Mouse (Mus musculus) heart, adult 2 months (tissue): Measurements from ENCODE around the gene Slc22a12. TPM values are rescaled to one million over a fixed set of nuclear protein-coding genes. Genes with fewer than 3 reads are reported as not detected.

Experiments
- DNase-seq, 2 experiments: peaks; one replicate each; pipeline ENCODE4 v3.0.0; 2021
- H3K27ac ChIP-seq: fragments of 200-600 bp; 2 replicates; pipeline ENCODE4 v1.8.1; 2022
- H3K27me3 ChIP-seq: fragments of 200-500 bp; 2 replicates; pipeline ENCODE4 v1.6.1; 2012; ENCODE audit warnings: mild to moderate bottlenecking, low read length, inconsistent platforms, mixed read lengths; ENCODE audit not compliant: control insufficient read depth, insufficient read depth
- H3K36me3 ChIP-seq: fragments of 200-500 bp; 2 replicates; pipeline ENCODE4 v1.6.1; 2012; ENCODE audit warnings: low read length, inconsistent platforms; ENCODE audit not compliant: control insufficient read depth, insufficient read depth
- H3K4me1 ChIP-seq: fragments of 200-500 bp; 2 replicates; pipeline ENCODE4 v1.6.1; 2011; ENCODE audit warnings: low read length; ENCODE audit not compliant: control insufficient read depth, insufficient read depth
- H3K4me3 ChIP-seq: fragments of 200-600 bp; 2 replicates; pipeline ENCODE4 v1.8.1; 2022
- H3K79me2 ChIP-seq: fragments of 200-500 bp; replicated peaks from 2 replicates; pipeline ENCODE4 v1.6.1; 2012; ENCODE audit warnings: mild to moderate bottlenecking, inconsistent platforms, low read length, moderate library complexity, mixed read lengths; ENCODE audit not compliant: control insufficient read depth, insufficient read depth
- H3K9ac ChIP-seq: fragments of 200-500 bp; 2 replicates; pipeline ENCODE4 v1.6.1; 2012; ENCODE audit warnings: low read depth, mild to moderate bottlenecking, control low read depth, inconsistent platforms, low read length, mixed read lengths
- CTCF ChIP-seq: fragments of 200-600 bp; IDR thresholded peaks from 2 replicates; pipeline ENCODE4 v1.8.1; 2022; ENCODE audit warnings: antibody characterized with exemption, mild to moderate bottlenecking, moderate library complexity
- EP300 ChIP-seq: fragments of 200-500 bp; IDR thresholded peaks from 2 replicates; pipeline ENCODE4 v1.6.1; 2011; ENCODE audit warnings: low read depth, low read length, control low read depth; ENCODE audit not compliant: insufficient read depth
- POLR2A ChIP-seq: fragments of 200-500 bp; IDR thresholded peaks from 2 replicates; pipeline ENCODE4 v1.6.1; 2011; ENCODE audit warnings: mild to moderate bottlenecking, low read depth, low read length, control low read depth; ENCODE audit not compliant: insufficient read depth
- WGBS: fragments of 180-500 bp; shearing (Covaris S2); methylation state at CpG from one replicate; pipeline ENCODE4 v1.1.7; 2018; 5-methylcytosine and 5-hydroxymethylcytosine counted together
- intact Hi-C: fragments of 180-260 bp; cut with DNase I; formaldehyde crosslinking; loops from one replicate; pipeline ENCODE4 v1.15.1; 2025
- polyA plus RNA-seq: library from polyadenylated mRNA; depleted of rRNA; stranded (reverse); fragments of >200 nt; gene quantifications from 2 replicates; pipeline ENCODE4 v1.2.3, GENCODE M21; 2012
- total RNA-seq, 2 experiments: library from RNA; stranded (reverse); gene quantifications; 2 replicates each; pipeline ENCODE4 v1.2.3; 2021

Slc22a12 gene
- total and polyA plus RNA-seq, 3 experiments, result not detected

GRCm38 (mm10) chr19:6510546-6510945, 32.3 kb downstream of the Slc22a12 start:
- no peak overlapping the region for H3K9ac ChIP-seq
- H3K27me3 ChIP-seq, result peaks cover 2% of the 10 kb centered on the region
- 55% methylated on average over 2 of the region's 2 CpGs for WGBS
- no peak overlapping the region for H3K4me3 ChIP-seq
- no peaks in the 10 kb centered on the region for H3K36me3 ChIP-seq
- DNase-seq, result no peak
- no peaks in the 10 kb centered on the region for H3K79me2 ChIP-seq
- H3K4me1 ChIP-seq, result peaks cover 1% of the 10 kb centered on the region; the same call in 1 of the 2 replicates
- no peak for TF ChIP-seq CTCF
- TF ChIP-seq POLR2A, result no peak
- TF ChIP-seq EP300, result no peak
- intact Hi-C loops, result no loop called here
- H3K27ac ChIP-seq, result no peak overlapping the region

GRCm38 (mm10) chr19:6509881-6510280, 33.0 kb downstream of the Slc22a12 start:
- intact Hi-C loops, result no loop called here
- H3K9ac ChIP-seq, result no peak overlapping the region
- no peak for TF ChIP-seq EP300
- TF ChIP-seq POLR2A, result no peak
- no peak for TF ChIP-seq CTCF
- H3K36me3 ChIP-seq, result no peaks in the 10 kb centered on the region
- WGBS, result 68% methylated on average over 10 of the region's 10 CpGs
- H3K27ac ChIP-seq, result no peak overlapping the region
- H3K4me1 ChIP-seq, result peaks cover 1% of the 10 kb centered on the region; the same call in 1 of the 2 replicates
- H3K27me3 ChIP-seq, result peaks cover 2% of the 10 kb centered on the region
- no peak for DNase-seq
- no peaks in the 10 kb centered on the region for H3K79me2 ChIP-seq
- no peak overlapping the region for H3K4me3 ChIP-seq

- TF ChIP-seq EP300 (no peak), POLR2A (no peak), CTCF (no peak)
These were observed 35.4 kb downstream of the Slc22a12 start for GRCm38 (mm10) chr19:6507393-6507792.

GRCm38 (mm10) chr19:6504656-6505045, 38.2 kb downstream of the Slc22a12 start:
- TF ChIP-seq EP300 (no peak), POLR2A (no peak), CTCF (no peak)
- Histone ChIP-seq H3K79me2 (no peaks in the 10 kb centered on the region), H3K9ac (no peak overlapping the region), H3K27ac (no peak overlapping the region), H3K4me3 (no peak overlapping the region), H3K36me3 (no peaks in the 10 kb centered on the region), H3K27me3 (peaks cover 4% of the 10 kb centered on the region), H3K4me1 (peaks cover 1% of the 10 kb centered on the region; the same call in 1 of the 2 replicates)
- no peak for DNase-seq
- intact Hi-C loops, result no loop called here
- WGBS, result 74% methylated on average over 12 of the region's 12 CpGs

More at GRCm38 (mm10) chr19:6507393-6507792, 35.4 kb downstream of the Slc22a12 start:
- no peak for DNase-seq
- H3K27ac ChIP-seq, result no peak overlapping the region
- H3K4me1 ChIP-seq, result peaks cover 1% of the 10 kb centered on the region; the same call in 1 of the 2 replicates
- H3K27me3 ChIP-seq, result peaks cover 2% of the 10 kb centered on the region
- WGBS, result 9% methylated on average over 10 of the region's 10 CpGs
- H3K79me2 ChIP-seq, result no peaks in the 10 kb centered on the region
- H3K36me3 ChIP-seq, result no peaks in the 10 kb centered on the region
- no peak overlapping the region for H3K4me3 ChIP-seq
- intact Hi-C loops, result no loop called here
- no peak overlapping the region for H3K9ac ChIP-seq

- intact Hi-C loops, result no loop called here
- no peak overlapping the region for H3K4me3 ChIP-seq
- no peaks in the 10 kb centered on the region for H3K79me2 ChIP-seq
- 22% methylated on average over 16 of the region's 16 CpGs for WGBS
- TF ChIP-seq POLR2A (no peak), CTCF (no peak), EP300 (no peak)
- peaks cover 4% of the 10 kb centered on the region for H3K27me3 ChIP-seq
- peaks cover 1% of the 10 kb centered on the region; the same call in 1 of the 2 replicates for H3K4me1 ChIP-seq
- no peak for DNase-seq
- H3K36me3 ChIP-seq, result no peaks in the 10 kb centered on the region
- H3K9ac ChIP-seq, result no peak overlapping the region
- H3K27ac ChIP-seq, result no peak overlapping the region
These were observed 38.7 kb downstream of the Slc22a12 start for GRCm38 (mm10) chr19:6503926-6504655.

GRCm38 (mm10) chr19:6502543-6503319, 40.1 kb downstream of the Slc22a12 start:
- peaks cover 1% of the 10 kb centered on the region; the same call in 1 of the 2 replicates for H3K4me1 ChIP-seq
- no peak overlapping the region for H3K9ac ChIP-seq
- H3K27ac ChIP-seq, result no peak overlapping the region
- peak; percentile 40 to 63 for DNase-seq
- TF ChIP-seq EP300 (no peak), CTCF (no peak), POLR2A (no peak)
- H3K4me3 ChIP-seq, result no peak overlapping the region
- intact Hi-C loops, result no loop called here
- no peaks in the 10 kb centered on the region for H3K79me2 ChIP-seq
- H3K36me3 ChIP-seq, result no peaks in the 10 kb centered on the region
- peaks cover 12% of the 10 kb centered on the region for H3K27me3 ChIP-seq
- 5% methylated on average over 20 of the region's 20 CpGs for whole genome bisulfite sequencing
